In genomic region chr4:114678053-114678941, GRCm38 (mm10) we compare ENCODE assay signal across 9 mouse cellular contexts.
A peak's percentile ranks its signal among the peaks of the same experiment; 100 is the strongest.
DNase-seq lines count a peak whose midpoint lies in the region; ATAC-seq lines count a peak whose summit lies in the region.
"Had no signal": no experiment of that assay in that cellular context is flagged by ENCODE, and none has a peak within 500 bp of the region (broad histone marks: within the 10 kb centered on the region; RNA-seq: fewer than 3 reads in every experiment).

No protein-coding gene starts in this region.

- H3K9me3 ChIP-seq in forebrain, embryonic 11.5 days (ENCODE audit: control insufficient read depth, low read length) = no peaks in the 10 kb centered on the region
- H3K9me3 ChIP-seq in hindbrain, embryonic 13.5 days = no peaks in the 10 kb centered on the region
- no peaks in the 10 kb centered on the region for H3K9me3 ChIP-seq in midbrain, embryonic 16.5 days (replicated peaks; ENCODE audit: control insufficient read depth, low read length, poor library complexity, severe bottlenecking)
- H3K9me3 ChIP-seq: heart, embryonic 15.5 days had no signal

- 0 out of 2 replicates have a peak, but pooled peaks cover 2% of the 10 kb centered on the region for H3K27me3 ChIP-seq in forebrain, embryonic 11.5 days (ENCODE audit: control insufficient read depth, insufficient read depth, low read length)
- H3K27me3 ChIP-seq in hindbrain, embryonic 13.5 days = peaks cover 34% of the 10 kb centered on the region
- H3K27me3 ChIP-seq in midbrain, embryonic 16.5 days (ENCODE audit: control insufficient read depth, insufficient read depth, low read depth, low read length) = no peaks in the 10 kb centered on the region

- no peaks in the 10 kb centered on the region for H3K36me3 ChIP-seq in forebrain, embryonic 11.5 days (ENCODE audit: control insufficient read depth, insufficient read depth, low read length)
- no peaks in the 10 kb centered on the region for H3K36me3 ChIP-seq in hindbrain, embryonic 13.5 days
- H3K36me3 ChIP-seq in midbrain, embryonic 16.5 days (ENCODE audit: control insufficient read depth, insufficient read depth, low read length) = no peaks in the 10 kb centered on the region
- H3K36me3 ChIP-seq: heart, embryonic 15.5 days had no signal

- WGBS in forebrain, embryonic 11.5 days = 65% methylated on average over 8 of the region's 8 CpGs
- WGBS in hindbrain, embryonic 13.5 days = 48% methylated on average over 8 of the region's 8 CpGs
- WGBS in midbrain, embryonic 16.5 days = 61% methylated on average over 8 of the region's 8 CpGs

- no peak overlapping the region for H3K4me2 ChIP-seq in forebrain, embryonic 11.5 days (ENCODE audit: low read depth, low read length, severe bottlenecking)
- H3K4me2 ChIP-seq in hindbrain, embryonic 13.5 days = no peak overlapping the region
- H3K4me2 ChIP-seq in midbrain, embryonic 16.5 days (ENCODE audit: low read length) = no peak overlapping the region
- H3K4me2 ChIP-seq: heart, embryonic 15.5 days had no signal

- no peak overlapping the region for H3K4me3 ChIP-seq in forebrain, embryonic 11.5 days (ENCODE audit: low read depth, low read length)
- no peak overlapping the region for H3K4me3 ChIP-seq in hindbrain, embryonic 13.5 days
- no peak overlapping the region for H3K4me3 ChIP-seq in midbrain, embryonic 16.5 days (ENCODE audit: low read depth, low read length)
- H3K4me3 ChIP-seq: heart, embryonic 15.5 days had no signal

- no peak overlapping the region for H3K9ac ChIP-seq in forebrain, embryonic 11.5 days (ENCODE audit: low read length)
- H3K9ac ChIP-seq in hindbrain, embryonic 13.5 days = no peak overlapping the region
- no peak overlapping the region for H3K9ac ChIP-seq in midbrain, embryonic 16.5 days (ENCODE audit: low read depth, low read length)
- H3K9ac ChIP-seq: heart, embryonic 15.5 days had no signal

- H3K4me1 ChIP-seq in forebrain, embryonic 11.5 days (replicated peaks; ENCODE audit: control insufficient read depth, insufficient read depth, low read length) = peaks cover 7% of the 10 kb centered on the region; the same call in 1 of the 2 replicates
- H3K4me1 ChIP-seq in hindbrain, embryonic 13.5 days (replicated peaks) = peaks cover 22% of the 10 kb centered on the region
- peaks cover 5% of the 10 kb centered on the region; the same call in 1 of the 2 replicates for H3K4me1 ChIP-seq in midbrain, embryonic 16.5 days (ENCODE audit: control insufficient read depth, insufficient read depth, low read length)
- H3K4me1 ChIP-seq: heart, embryonic 15.5 days had no signal

- DNase-seq in left cerebral cortex, adult 9 months (ENCODE audit: low spot score in 2 of 2) = peak; percentile 6 to 13
- no peak for DNase-seq in left cerebral cortex, postnatal 14 days (ENCODE audit: low spot score in 2 of 2)
- DNase-seq in forebrain, embryonic 11.5 days (ENCODE audit: low spot score) = peak; percentile 60
- no peak for DNase-seq in c-Kit-positive CD71-positive TER-119-positive erythroid progenitor cells, embryonic 14.5 days (ENCODE audit: low spot score)
- DNase-seq in gastrocnemius, adult 8-10 months (ENCODE audit: low spot score in 2 of 2) = no peak
- DNase-seq: kidney, postnatal 36 days had no signal

- intact Hi-C loops in left cerebral cortex, postnatal 14 days (cut with DNase I) = no loop called here

- H3K27ac ChIP-seq in forebrain, embryonic 11.5 days (ENCODE audit: low read depth, low read length) = peak overlapping the region; percentile 66
- H3K27ac ChIP-seq in hindbrain, embryonic 13.5 days = peak overlapping the region; percentile 79
- H3K27ac ChIP-seq in midbrain, embryonic 16.5 days (ENCODE audit: low read length) = no peak overlapping the region
- H3K27ac ChIP-seq: heart, embryonic 15.5 days had no signal

- ATAC-seq in forebrain, embryonic 11.5 days (replicated peaks; ENCODE audit: low FRiP score) = peak; percentile 82
- ATAC-seq in hindbrain, embryonic 13.5 days (ENCODE audit: low FRiP score) = peak; percentile 83
- peak; percentile 47 for ATAC-seq in midbrain, embryonic 16.5 days

Comparison
In these comparisons a context has a peak if more than half of its experiments do, and no peak if none do; other contexts are left out.
1. DNase-seq: peak in left cerebral cortex, adult 9 months (2 of 2) and forebrain, embryonic 11.5 days (single experiment); none in left cerebral cortex, postnatal 14 days (0 of 2), c-Kit-positive CD71-positive TER-119-positive erythroid progenitor cells, embryonic 14.5 days (single experiment) and gastrocnemius, adult 8-10 months (0 of 2).
2. Peak in every context shown above with its lines, with median percentiles within 50 percentile points of each other: ATAC-seq.